Mouse (Mus musculus) embryonic facial prominence, embryonic 12.5 days (tissue): Measurements from ENCODE around the gene Ulbp1. TPM values are rescaled to one million over a fixed set of nuclear protein-coding genes. Genes with fewer than 3 reads are reported as not detected.

Experiments
- ATAC-seq: fragments of 200-750 bp; cut with Nextera tagmentation; 2 replicates; pipeline ENCODE4 v1.8.0; 2017; ENCODE audit not compliant: insufficient number of reproducible peaks, insufficient read depth, low FRiP score, low TSS enrichment
- H3K27ac ChIP-seq: fragments of 300-500 bp; sonication (generic); 2 replicates; pipeline ENCODE4 v1.5.1; 2016; ENCODE audit warnings: mild to moderate bottlenecking
- H3K27me3 ChIP-seq: fragments of 300-500 bp; sonication (generic); 2 replicates; pipeline ENCODE4 v1.6.1; 2016; ENCODE audit warnings: mild to moderate bottlenecking, moderate library complexity
- H3K36me3 ChIP-seq: fragments of 300-500 bp; sonication (generic); 2 replicates; pipeline ENCODE4 v1.6.1; 2016; ENCODE audit warnings: mild to moderate bottlenecking
- H3K4me1 ChIP-seq: fragments of 300-500 bp; sonication (generic); 2 replicates; pipeline ENCODE4 v1.6.1; 2016
- H3K4me2 ChIP-seq: fragments of 300-500 bp; sonication (generic); replicated peaks from 2 replicates; pipeline ENCODE4 v1.6.1; 2016; ENCODE audit warnings: mild to moderate bottlenecking, moderate library complexity
- H3K4me3 ChIP-seq: fragments of 300-500 bp; sonication (generic); 2 replicates; pipeline ENCODE4 v1.5.1; 2016; ENCODE audit warnings: mild to moderate bottlenecking
- H3K9ac ChIP-seq: fragments of 300-500 bp; sonication (generic); 2 replicates; pipeline ENCODE4 v1.6.1; 2016; ENCODE audit warnings: mild to moderate bottlenecking, moderate library complexity
- H3K9me3 ChIP-seq: fragments of 300-500 bp; sonication (generic); 2 replicates; pipeline ENCODE4 v1.6.1; 2016; ENCODE audit warnings: mild to moderate bottlenecking, moderate library complexity
- WGBS: fragments of 180-500 bp; shearing (Covaris S2); methylation state at CpG from one replicate; pipeline ENCODE4 v1.1.7; 2016; 5-methylcytosine and 5-hydroxymethylcytosine counted together
- polyA plus RNA-seq: library from polyadenylated mRNA; unstranded; fragments of >200 nt; fragmentation: Nextera tagmentation; extraction: Ambion mirVana; gene quantifications from 2 replicates; pipeline ENCODE4 v1.2.1, GENCODE M21; 2016

Ulbp1 gene
- polyA plus RNA-seq, 1 experiment from 2014 or later: 2.3 TPM

- WGBS: 1% methylated on average over 71 of the region's 73 CpGs
- Histone ChIP-seq H3K4me2 (peak overlapping the region; percentile 98), H3K9me3 (no peaks in the 10 kb centered on the region), H3K27ac (no peak overlapping the region), H3K9ac (peak overlapping the region; percentile 39), H3K27me3 (peaks cover 39% of the 10 kb centered on the region), H3K4me3 (peak overlapping the region; percentile 61), H3K4me1 (peaks cover 6% of the 10 kb centered on the region; the same call in 1 of the 2 replicates), H3K36me3 (no peaks in the 10 kb centered on the region)
- ATAC-seq: peak; percentile 60
These were observed 81.2 kb downstream of the Ulbp1 start for GRCm38 (mm10) chr10:7391935-7392930.

- Histone ChIP-seq H3K4me3 (peak overlapping the region; percentile 61), H3K9ac (peak overlapping the region; percentile 39), H3K27me3 (peaks cover 39% of the 10 kb centered on the region), H3K4me1 (peaks cover 6% of the 10 kb centered on the region; the same call in 1 of the 2 replicates), H3K36me3 (no peaks in the 10 kb centered on the region), H3K4me2 (peak overlapping the region; percentile 98), H3K9me3 (no peaks in the 10 kb centered on the region), H3K27ac (no peak overlapping the region)
- WGBS: under 1% methylated on average over 20 of the region's 20 CpGs
- peak; percentile 58 for ATAC-seq
These were observed 81.9 kb downstream of the Ulbp1 start for GRCm38 (mm10) chr10:7391561-7391934.

DNA sequence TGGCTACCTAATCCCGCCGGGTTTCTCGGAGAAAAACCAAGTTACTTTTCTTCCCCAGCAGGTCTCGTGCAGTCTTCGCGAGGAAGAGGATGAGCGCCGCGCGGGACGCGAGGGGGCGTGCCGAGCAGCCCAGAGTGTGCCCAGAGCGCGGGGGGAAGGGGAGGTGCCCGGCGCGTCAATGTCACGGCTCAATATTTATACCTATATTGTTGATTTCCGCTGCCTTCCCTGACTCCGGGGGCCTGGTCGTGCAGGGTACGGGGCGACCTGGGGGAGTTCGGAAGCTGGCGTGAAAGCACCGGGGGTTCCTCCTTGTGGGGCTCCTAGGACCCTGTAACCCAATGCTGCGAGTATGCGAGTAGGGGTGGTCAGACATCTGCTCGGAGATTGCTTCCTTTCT, 82.3 kb downstream of the Ulbp1 start:
- no peaks in the 10 kb centered on the region for H3K36me3 ChIP-seq
- H3K9me3 ChIP-seq: no peaks in the 10 kb centered on the region
- peaks cover 6% of the 10 kb centered on the region; the same call in 1 of the 2 replicates for H3K4me1 ChIP-seq
- H3K4me3 ChIP-seq: peak overlapping the region; percentile 61
- no peak; the same call in 1 of the 2 replicates for ATAC-seq
- H3K27ac ChIP-seq: no peak overlapping the region
- under 1% methylated on average over 31 of the region's 31 CpGs for WGBS
- H3K4me2 ChIP-seq: peak overlapping the region; percentile 98
- peak overlapping the region; percentile 29; the same call in 1 of the 2 replicates for H3K9ac ChIP-seq
- peaks cover 39% of the 10 kb centered on the region for H3K27me3 ChIP-seq

Other genes starting within 250 kb of the Ulbp1 start
- 7.3 and 7.7 TPM in 2 replicates for gene Lrp11, start 116.2 kb upstream of the Ulbp1 start, polyA plus RNA-seq
- 62.0 and 64.2 TPM in 2 replicates for gene Nup43, start 193.9 kb upstream of the Ulbp1 start, polyA plus RNA-seq
- 124 and 126 TPM in 2 replicates for gene Pcmt1, start 207.5 kb upstream of the Ulbp1 start, polyA plus RNA-seq
- gene Lats1, start 207.6 kb upstream of the Ulbp1 start, polyA plus RNA-seq: 9.5 and 10.2 TPM in 2 replicates